Comparison of ENCODE assay signal across 9 mouse cellular contexts in the genomic region with DNA sequence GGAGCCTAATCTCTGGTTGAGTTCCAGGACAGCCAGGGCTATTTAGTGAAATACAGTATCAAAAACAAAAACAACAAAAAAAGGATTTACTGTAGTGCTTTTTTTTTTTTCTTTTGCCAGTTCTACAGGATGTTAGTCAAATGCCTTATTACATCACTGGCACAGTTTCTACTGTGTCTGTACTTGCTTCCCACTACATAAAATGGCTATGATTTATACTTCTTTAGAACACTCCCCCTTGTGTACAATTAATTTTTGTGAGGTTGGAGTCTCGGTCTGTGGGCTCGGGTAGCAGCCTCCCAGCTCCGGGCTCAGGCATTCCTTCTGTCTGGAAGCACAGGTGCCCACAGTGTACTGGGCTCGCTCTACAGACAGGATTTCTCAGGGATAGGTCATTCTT. TPM values are rescaled to one million over a fixed set of nuclear protein-coding genes. Genes with fewer than 3 reads are reported as not detected.
DNase-seq lines count a peak whose midpoint lies in the region; ATAC-seq lines count a peak whose summit lies in the region.
"Had no signal": no experiment of that assay in that cellular context is flagged by ENCODE, and none has a peak within 500 bp of the region (broad histone marks: within the 10 kb centered on the region; RNA-seq: fewer than 3 reads in every experiment).

No protein-coding gene starts in this region.

- 7% methylated on average over 4 of the region's 4 CpGs for WGBS in embryonic facial prominence, embryonic 15.5 days
- WGBS in limb, embryonic 15.5 days = 4% methylated on average over 4 of the region's 4 CpGs

- H3K9ac ChIP-seq in embryonic facial prominence, embryonic 15.5 days = no peak overlapping the region
- no peak overlapping the region for H3K9ac ChIP-seq in limb, embryonic 15.5 days

- 0 out of 2 replicates have a peak overlapping the region, but pooled peaks have one; percentile 2 for H3K27ac ChIP-seq in embryonic facial prominence, embryonic 15.5 days (replicated peaks)
- peak overlapping the region; percentile 11; the same call in 1 of the 2 replicates for H3K27ac ChIP-seq in limb, embryonic 15.5 days

- no peaks in the 10 kb centered on the region for H3K9me3 ChIP-seq in embryonic facial prominence, embryonic 15.5 days (replicated peaks)
- H3K9me3 ChIP-seq in limb, embryonic 15.5 days = no peaks in the 10 kb centered on the region

- DNase-seq in cerebellum, adult 9-11 months = peak; percentile 22
- DNase-seq in cerebellum, postnatal 25 days = no peak
- DNase-seq in 3134 (ENCODE audit: extremely low read depth, insufficient read length, low spot score) = peak; percentile 12
- DNase-seq in adrenal gland, postnatal 4 days (ENCODE audit: low spot score in 2 of 2) = no peak
- no peak for DNase-seq in ovary, postnatal 14 days (ENCODE audit: low spot score)
- no peak for DNase-seq in layer of hippocampus, postnatal 10 days (ENCODE audit: low spot score in 2 of 2)

- H3K36me3 ChIP-seq in embryonic facial prominence, embryonic 15.5 days = no peaks in the 10 kb centered on the region
- H3K36me3 ChIP-seq in limb, embryonic 15.5 days = no peaks in the 10 kb centered on the region

- H3K27me3 ChIP-seq in embryonic facial prominence, embryonic 15.5 days = no peaks in the 10 kb centered on the region
- H3K27me3 ChIP-seq in limb, embryonic 15.5 days = no peaks in the 10 kb centered on the region

- peak overlapping the region; percentile 79 for H3K4me2 ChIP-seq in embryonic facial prominence, embryonic 15.5 days (replicated peaks)
- H3K4me2 ChIP-seq in limb, embryonic 15.5 days = peak overlapping the region; percentile 89

- no peak for ATAC-seq in embryonic facial prominence, embryonic 15.5 days (ENCODE audit: insufficient number of reproducible peaks, low FRiP score, low TSS enrichment, low read depth)
- ATAC-seq in limb, embryonic 15.5 days (ENCODE audit: insufficient number of reproducible peaks, low FRiP score, low TSS enrichment, low read depth) = no peak

- H3K4me3 ChIP-seq in embryonic facial prominence, embryonic 15.5 days (replicated peaks) = peak overlapping the region; percentile 94
- peak overlapping the region; percentile 98 for H3K4me3 ChIP-seq in limb, embryonic 15.5 days

- H3K4me1 ChIP-seq in embryonic facial prominence, embryonic 15.5 days = peaks cover 23% of the 10 kb centered on the region
- peaks cover 18% of the 10 kb centered on the region for H3K4me1 ChIP-seq in limb, embryonic 15.5 days

RNA-seq across cellular contexts. Expression of a gene that starts 1.1 kb away (rescaled TPM):
- 22.2 and 24.5 TPM in 2 replicates for polyA plus RNA-seq in embryonic facial prominence, embryonic 15.5 days (2015; fragmentation: Nextera tagmentation; extraction: Ambion mirVana)
- 21.5 and 22.1 TPM in 2 replicates for polyA plus RNA-seq in limb, embryonic 15.5 days (2015; fragmentation: Nextera tagmentation; extraction: Ambion mirVana)
- 10 to 100 TPM; 47.6 to 47.8 TPM for total RNA-seq in adrenal gland, postnatal 4 days (2021)
- total RNA-seq in layer of hippocampus, postnatal 10 days (2021) = 10 to 100 TPM; 36.3 to 40.5 TPM

RNA-seq across cellular contexts. Expression of a gene that starts 34.1 kb away (rescaled TPM):
- polyA plus RNA-seq in embryonic facial prominence, embryonic 15.5 days (2015; fragmentation: Nextera tagmentation; extraction: Ambion mirVana) = 889 and 978 TPM in 2 replicates
- polyA plus RNA-seq in limb, embryonic 15.5 days (2015; fragmentation: Nextera tagmentation; extraction: Ambion mirVana) = 644 and 712 TPM in 2 replicates
- 100 to 1,000 TPM; 258 to 326 TPM for total RNA-seq in adrenal gland, postnatal 4 days (2021)
- 1,000 to 10,000 TPM; 1,024 to 1,059 TPM for total RNA-seq in layer of hippocampus, postnatal 10 days (2021)

RNA-seq across cellular contexts. Expression of a gene that starts 54.2 kb away (rescaled TPM):
- polyA plus RNA-seq in embryonic facial prominence, embryonic 15.5 days (2015; fragmentation: Nextera tagmentation; extraction: Ambion mirVana) = 0.24 and 0.35 TPM in 2 replicates
- 0.15 TPM in 1 of 2 replicates, not detected in the other for polyA plus RNA-seq in limb, embryonic 15.5 days (2015; fragmentation: Nextera tagmentation; extraction: Ambion mirVana)
- total RNA-seq in adrenal gland, postnatal 4 days (2021) = not detected
- not detected for total RNA-seq in layer of hippocampus, postnatal 10 days (2021)
- total RNA-seq: liver, adult 2 months had no signal
- polyA plus RNA-seq: liver, adult 2 months had no signal

Comparison
In these comparisons a context has a peak if more than half of its experiments do, and no peak if none do; other contexts are left out.
1. DNase-seq: peak in cerebellum, adult 9-11 months (single experiment) and 3134 (single experiment); none in cerebellum, postnatal 25 days (0 of 2), adrenal gland, postnatal 4 days (0 of 2), ovary, postnatal 14 days (single experiment) and layer of hippocampus, postnatal 10 days (0 of 2).